Mouse (Mus musculus): ENCODE results near the gene Olfr571. TPM values are rescaled to one million over a fixed set of nuclear protein-coding genes. Genes with fewer than 3 reads are reported as not detected.

Olfr571 gene
- polyA plus RNA-seq (2015; fragmentation: Nextera tagmentation; extraction: Ambion mirVana): not detected in 2 replicates

GRCm38 (mm10) chr7:102917032-102917875 lies at the start of gene Olfr571:
Gene Olfr571, minus strand, starts transcription at chr7:102917536.
- Histone ChIP-seq H3K27me3 (no peaks in the 10 kb centered on the region), H3K4me1 (replicated peaks) (no peaks in the 10 kb centered on the region), H3K4me2 (no peak within 1 kb of the TSS), H3K9me3 (no peaks in the 10 kb centered on the region), H3K27ac (replicated peaks) (no peak within 1 kb of the TSS), H3K36me3 (no peaks in the 10 kb centered on the region), H3K9ac (no peak within 1 kb of the TSS), H3K4me3 (no peak within 1 kb of the TSS)
- WGBS: 64% methylated on average over 4 of the region's 4 CpGs
- no peak for ATAC-seq (ENCODE audit: low FRiP score, low read depth)

GRCm38 (mm10) chr7:102962360-102962759 lies 45.0 kb upstream of the Olfr571 start, which contains the start of gene Olfr576:
Gene Olfr576, plus strand, starts transcription at chr7:102962660.
- Histone ChIP-seq H3K4me3 (no peak within 1 kb of the TSS), H3K9ac (no peak within 1 kb of the TSS), H3K27me3 (no peaks in the 10 kb centered on the region), H3K9me3 (no peaks in the 10 kb centered on the region), H3K27ac (replicated peaks) (no peak within 1 kb of the TSS), H3K36me3 (no peaks in the 10 kb centered on the region), H3K4me2 (no peak within 1 kb of the TSS), H3K4me1 (replicated peaks) (no peaks in the 10 kb centered on the region)
- ATAC-seq (ENCODE audit: low FRiP score, low read depth): no peak
- WGBS: 61% methylated on average over 2 of the region's 2 CpGs

GRCm38 (mm10) chr7:102958593-102958992 lies 41.3 kb upstream of the Olfr571 start, which contains the start of gene Olfr575:
Gene Olfr575, minus strand, starts transcription at chr7:102958775.
- ATAC-seq (ENCODE audit: low FRiP score, low read depth): no peak
- no peaks in the 10 kb centered on the region for H3K36me3 ChIP-seq
- H3K4me3 ChIP-seq: no peak within 1 kb of the TSS
- H3K4me2 ChIP-seq: no peak within 1 kb of the TSS
- no peaks in the 10 kb centered on the region for H3K9me3 ChIP-seq
- WGBS: 76% methylated on average over 1 of the region's 1 CpGs
- H3K27me3 ChIP-seq: no peaks in the 10 kb centered on the region
- no peak within 1 kb of the TSS for H3K27ac ChIP-seq (replicated peaks)
- H3K4me1 ChIP-seq (replicated peaks): no peaks in the 10 kb centered on the region
- H3K9ac ChIP-seq: no peak within 1 kb of the TSS

GRCm38 (mm10) chr7:102958137-102958536 lies 40.8 kb upstream of the Olfr571 start:
- Histone ChIP-seq H3K4me2 (no peak overlapping the region), H3K9ac (no peak overlapping the region), H3K27ac (replicated peaks) (no peak overlapping the region), H3K27me3 (no peaks in the 10 kb centered on the region), H3K36me3 (no peaks in the 10 kb centered on the region), H3K9me3 (no peaks in the 10 kb centered on the region), H3K4me3 (no peak overlapping the region), H3K4me1 (replicated peaks) (no peaks in the 10 kb centered on the region)
- ATAC-seq (ENCODE audit: low FRiP score, low read depth): no peak
- WGBS: 81% methylated on average over 3 of the region's 3 CpGs

GRCm38 (mm10) chr7:102950732-102951131 lies 33.4 kb upstream of the Olfr571 start:
- no peak overlapping the region for H3K4me3 ChIP-seq
- 73% methylated on average over 1 of the region's 1 CpGs for WGBS
- no peak overlapping the region for H3K4me2 ChIP-seq
- no peak for ATAC-seq (ENCODE audit: low FRiP score, low read depth)
- H3K9me3 ChIP-seq: no peaks in the 10 kb centered on the region
- H3K27me3 ChIP-seq: no peaks in the 10 kb centered on the region
- no peak overlapping the region for H3K9ac ChIP-seq
- H3K27ac ChIP-seq (replicated peaks): no peak overlapping the region
- H3K36me3 ChIP-seq: no peaks in the 10 kb centered on the region
- H3K4me1 ChIP-seq (replicated peaks): no peaks in the 10 kb centered on the region

GRCm38 (mm10) chr7:102948167-102948566 lies 30.8 kb upstream of the Olfr571 start, which contains the start of gene Olfr574:
Gene Olfr574, plus strand, starts transcription at chr7:102948467.
- Histone ChIP-seq H3K9me3 (no peaks in the 10 kb centered on the region), H3K4me2 (no peak within 1 kb of the TSS), H3K27me3 (no peaks in the 10 kb centered on the region), H3K4me1 (replicated peaks) (no peaks in the 10 kb centered on the region), H3K36me3 (no peaks in the 10 kb centered on the region), H3K9ac (no peak within 1 kb of the TSS), H3K4me3 (no peak within 1 kb of the TSS), H3K27ac (replicated peaks) (no peak within 1 kb of the TSS)
- no peak for ATAC-seq (ENCODE audit: low FRiP score, low read depth)
- 86% methylated on average over 1 of the region's 1 CpGs for WGBS

- H3K9me3 ChIP-seq: no peaks in the 10 kb centered on the region
- no peaks in the 10 kb centered on the region for H3K36me3 ChIP-seq
- ATAC-seq (ENCODE audit: low FRiP score, low read depth): no peak
- H3K4me2 ChIP-seq: no peak overlapping the region
- H3K4me1 ChIP-seq (replicated peaks): no peaks in the 10 kb centered on the region
- WGBS: 95% methylated on average over 1 of the region's 1 CpGs
- H3K27ac ChIP-seq (replicated peaks): no peak overlapping the region
- H3K4me3 ChIP-seq: no peak overlapping the region
- H3K9ac ChIP-seq: no peak overlapping the region
- no peaks in the 10 kb centered on the region for H3K27me3 ChIP-seq
Observed at GRCm38 (mm10) chr7:102943417-102943816, 26.1 kb upstream of the Olfr571 start.

- H3K9ac ChIP-seq: no peak within 1 kb of the TSS
- H3K4me3 ChIP-seq: no peak within 1 kb of the TSS
- no peak for ATAC-seq (ENCODE audit: low FRiP score, low read depth)
- WGBS: 89% methylated on average over 2 of the region's 2 CpGs
- H3K27me3 ChIP-seq: no peaks in the 10 kb centered on the region
- H3K36me3 ChIP-seq: no peaks in the 10 kb centered on the region
- H3K4me1 ChIP-seq (replicated peaks): no peaks in the 10 kb centered on the region
- no peak within 1 kb of the TSS for H3K4me2 ChIP-seq
- H3K27ac ChIP-seq (replicated peaks): no peak within 1 kb of the TSS
- no peaks in the 10 kb centered on the region for H3K9me3 ChIP-seq
Observed at GRCm38 (mm10) chr7:102942475-102942874, 25.1 kb upstream of the Olfr571 start, which contains the start of gene Olfr573-ps1. Gene Olfr573-ps1, minus strand, starts transcription at chr7:102942575.

GRCm38 (mm10) chr7:102927105-102927504 lies 9.8 kb upstream of the Olfr571 start:
- ATAC-seq (ENCODE audit: low FRiP score, low read depth): no peak
- Histone ChIP-seq H3K4me3 (no peak overlapping the region), H3K27me3 (no peaks in the 10 kb centered on the region), H3K9me3 (no peaks in the 10 kb centered on the region), H3K4me2 (no peak overlapping the region), H3K9ac (no peak overlapping the region), H3K36me3 (no peaks in the 10 kb centered on the region), H3K27ac (replicated peaks) (no peak overlapping the region), H3K4me1 (replicated peaks) (no peaks in the 10 kb centered on the region)
- WGBS: 76% methylated on average over 3 of the region's 3 CpGs

GRCm38 (mm10) chr7:102924109-102924508 lies 6.8 kb upstream of the Olfr571 start, which contains the start of gene Olfr572:
Gene Olfr572, plus strand, starts transcription at chr7:102924409.
- no peak within 1 kb of the TSS for H3K9ac ChIP-seq

GRCm38 (mm10) chr7:102919632-102920031 lies 2.3 kb upstream of the Olfr571 start:
- Histone ChIP-seq H3K4me1 (replicated peaks) (no peaks in the 10 kb centered on the region), H3K36me3 (no peaks in the 10 kb centered on the region), H3K9ac (no peak overlapping the region), H3K4me2 (no peak overlapping the region), H3K4me3 (no peak overlapping the region), H3K27me3 (no peaks in the 10 kb centered on the region), H3K9me3 (no peaks in the 10 kb centered on the region), H3K27ac (replicated peaks) (no peak overlapping the region)
- WGBS: 24% methylated on average over 1 of the region's 1 CpGs
- peak; percentile 79; the same call in 1 of the 2 replicates for ATAC-seq (ENCODE audit: low FRiP score, low read depth)

More at GRCm38 (mm10) chr7:102924109-102924508, 6.8 kb upstream of the Olfr571 start, which contains the start of gene Olfr572:
- no peaks in the 10 kb centered on the region for H3K9me3 ChIP-seq
- no peaks in the 10 kb centered on the region for H3K36me3 ChIP-seq
- no peak within 1 kb of the TSS for H3K4me3 ChIP-seq
- 65% methylated on average over 1 of the region's 1 CpGs for WGBS
- no peak within 1 kb of the TSS for H3K4me2 ChIP-seq
- no peaks in the 10 kb centered on the region for H3K4me1 ChIP-seq (replicated peaks)
- no peak within 1 kb of the TSS for H3K27ac ChIP-seq (replicated peaks)
- no peak for ATAC-seq (ENCODE audit: low FRiP score, low read depth)
- no peaks in the 10 kb centered on the region for H3K27me3 ChIP-seq

- H3K27me3 ChIP-seq: no peaks in the 10 kb centered on the region
- no peak overlapping the region for H3K4me3 ChIP-seq
- no peaks in the 10 kb centered on the region for H3K9me3 ChIP-seq
- H3K36me3 ChIP-seq: no peaks in the 10 kb centered on the region
- H3K27ac ChIP-seq (replicated peaks): no peak overlapping the region
- WGBS: 87% methylated on average over 5 of the region's 5 CpGs
- H3K4me2 ChIP-seq: no peak overlapping the region
- no peaks in the 10 kb centered on the region for H3K4me1 ChIP-seq (replicated peaks)
- ATAC-seq (ENCODE audit: low FRiP score, low read depth): no peak
- no peak overlapping the region for H3K9ac ChIP-seq
Observed at GRCm38 (mm10) chr7:102916405-102916804, 931 bp downstream of the Olfr571 start.
